Mouse (Mus musculus) kidney, adult 2 months (tissue): Measurements from ENCODE around the gene Traf1.

Experiments used
- CTCF ChIP-seq: fragments of 200-500 bp; conservative IDR thresholded peaks from 2 replicates; pipeline ENCODE4 v1.5.1; 2011; ENCODE audit warnings: low read depth, mild to moderate bottlenecking, control low read depth, low read length, moderate library complexity, mixed read lengths; ENCODE audit not compliant: insufficient read depth, insufficient read length
- POLR2A ChIP-seq: fragments of 200-500 bp; IDR thresholded peaks from one replicate; pipeline ENCODE4 v1.6.1; 2011; ENCODE audit warnings: low read depth, low read length, control low read depth

DNA sequence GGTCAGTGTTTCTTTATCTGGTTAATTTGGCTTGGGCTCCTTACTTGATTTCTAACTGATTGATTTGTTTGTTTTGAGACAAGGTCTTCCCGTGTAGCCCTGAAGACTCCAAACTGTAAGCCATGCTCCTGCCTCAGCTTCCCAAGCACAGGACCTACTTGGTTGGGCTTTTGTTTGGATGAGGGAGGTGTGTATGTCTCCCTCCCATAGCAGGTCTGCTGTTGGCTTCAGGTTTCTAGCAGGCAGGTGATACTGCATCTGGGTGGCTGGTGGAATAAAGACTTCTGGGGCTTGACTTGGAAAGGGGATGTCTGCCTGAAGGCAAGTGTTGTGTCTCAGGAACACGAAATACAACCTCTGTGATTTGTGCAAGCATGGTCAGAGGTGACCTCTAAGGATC lies 639 bp upstream of the Traf1 start:
- no peak for TF ChIP-seq POLR2A
- no peak for TF ChIP-seq CTCF
